Mouse (Mus musculus) retina, postnatal 7 days (tissue): ENCODE results near the gene Mei4.

Experiments
- DNase-seq: peaks from one replicate; pipeline ENCODE4 v3.0.0-alpha.2; 2012; ENCODE audit warnings: low read depth, low spot score

Mei4 gene

GRCm38 (mm10) chr9:82136119-82136518, 272.6 kb downstream of the Mei4 start:
- no peak for DNase-seq

- no peak for DNase-seq
Observed at GRCm38 (mm10) chr9:82160143-82160542, 296.7 kb downstream of the Mei4 start.

- no peak for DNase-seq
Observed at GRCm38 (mm10) chr9:82162415-82162814, 298.9 kb downstream of the Mei4 start.

- no peak for DNase-seq
Observed at GRCm38 (mm10) chr9:82217976-82218375, 354.5 kb downstream of the Mei4 start.

GRCm38 (mm10) chr9:82247695-82248445, 384.4 kb downstream of the Mei4 start:
- no peak for DNase-seq
